Comparison of ENCODE assay signal across 8 mouse cellular contexts in the genomic region with DNA sequence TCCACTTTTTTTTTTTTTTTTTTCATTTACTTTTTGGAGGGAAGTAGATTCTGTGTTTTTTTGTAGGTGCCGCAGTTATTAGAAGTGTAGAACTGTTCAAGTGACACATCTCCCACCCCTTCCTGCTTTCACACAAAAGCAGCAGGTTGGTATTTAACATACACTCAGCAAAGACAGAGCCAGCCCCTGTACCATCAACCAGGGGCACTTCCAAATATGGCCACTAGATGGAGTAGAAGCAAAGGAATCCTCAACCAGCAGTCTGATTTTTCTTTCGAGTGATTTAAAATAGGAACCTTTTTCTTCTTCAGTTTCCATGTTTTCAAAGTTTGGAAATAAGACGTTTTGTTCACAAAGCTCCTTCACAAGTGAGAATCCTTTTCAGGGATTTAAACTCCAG.
DNase-seq lines count a peak whose midpoint lies in the region; ATAC-seq and TF ChIP-seq lines count a peak whose summit lies in the region.
"Had no signal": no experiment of that assay in that cellular context is flagged by ENCODE, and none has a peak within 500 bp of the region (broad histone marks: within the 10 kb centered on the region; RNA-seq: fewer than 3 reads in every experiment).

No protein-coding gene starts in this region.

- 22% methylated on average over 3 of the region's 3 CpGs for WGBS in forebrain, embryonic 16.5 days
- 18% methylated on average over 3 of the region's 3 CpGs for WGBS in liver, postnatal 0 days (ENCODE audit: insufficient replicate concordance)

- H3K4me3 ChIP-seq in ES-Bruce4 (ENCODE audit: low read depth, low read length) = no peak overlapping the region
- no peak overlapping the region for H3K4me3 ChIP-seq in forebrain, embryonic 16.5 days (replicated peaks; ENCODE audit: low read length)
- no peak overlapping the region for H3K4me3 ChIP-seq in liver, postnatal 0 days (ENCODE audit: low read depth, low read length)
- H3K4me3 ChIP-seq: lung, embryonic 15.5 days had no signal

- no peaks in the 10 kb centered on the region for H3K27me3 ChIP-seq in ES-Bruce4 (ENCODE audit: control insufficient read depth, insufficient read depth, low read length, poor library complexity, severe bottlenecking)
- H3K27me3 ChIP-seq in forebrain, embryonic 16.5 days (replicated peaks; ENCODE audit: control insufficient read depth, insufficient read depth, low read length) = no peaks in the 10 kb centered on the region
- no peaks in the 10 kb centered on the region for H3K27me3 ChIP-seq in liver, postnatal 0 days (ENCODE audit: insufficient read depth, low read length)
- H3K27me3 ChIP-seq: lung, embryonic 15.5 days had no signal

- H3K9ac ChIP-seq in ES-Bruce4 (ENCODE audit: low read depth, poor library complexity, severe bottlenecking) = no peak overlapping the region
- H3K9ac ChIP-seq in forebrain, embryonic 16.5 days (replicated peaks; ENCODE audit: low read depth, low read length) = no peak overlapping the region
- no peak overlapping the region for H3K9ac ChIP-seq in liver, postnatal 0 days (replicated peaks)
- H3K9ac ChIP-seq: lung, embryonic 15.5 days had no signal

- no peak overlapping the region for H3K4me2 ChIP-seq in forebrain, embryonic 16.5 days (ENCODE audit: low read length)
- H3K4me2 ChIP-seq in liver, postnatal 0 days (ENCODE audit: low read depth, low read length) = no peak overlapping the region
- H3K4me2 ChIP-seq: lung, embryonic 15.5 days had no signal

- no peaks in the 10 kb centered on the region for H3K9me3 ChIP-seq in ES-Bruce4 (replicated peaks; ENCODE audit: control insufficient read depth, insufficient read depth, low read length, poor library complexity, severe bottlenecking)
- H3K9me3 ChIP-seq in forebrain, embryonic 16.5 days (ENCODE audit: control insufficient read depth, low read length) = no peaks in the 10 kb centered on the region
- no peaks in the 10 kb centered on the region for H3K9me3 ChIP-seq in liver, postnatal 0 days (ENCODE audit: low read length)
- H3K9me3 ChIP-seq: lung, embryonic 15.5 days had no signal

- ATAC-seq in forebrain, embryonic 16.5 days = peak; percentile 78
- no peak for ATAC-seq in liver, postnatal 0 days

- DNase-seq in A20 (ENCODE audit: low read depth, low spot score) = peak; percentile 51
- peak; percentile 27 for DNase-seq in cerebellum, adult 11 months
- DNase-seq in kidney, postnatal 4 days = peak; percentile 62 to 70
- peak; percentile 58 for DNase-seq in liver, postnatal 0 days
- DNase-seq in ovary, postnatal 36 days (ENCODE audit: low spot score) = peak; percentile 8

- no peak overlapping the region for H3K27ac ChIP-seq in ES-Bruce4 (ENCODE audit: insufficient read depth, low read length)
- H3K27ac ChIP-seq in forebrain, embryonic 16.5 days (ENCODE audit: low read length) = no peak overlapping the region
- H3K27ac ChIP-seq in liver, postnatal 0 days (ENCODE audit: low read depth) = no peak overlapping the region
- H3K27ac ChIP-seq: lung, embryonic 15.5 days had no signal

- no peaks in the 10 kb centered on the region for H3K36me3 ChIP-seq in ES-Bruce4 (ENCODE audit: control insufficient read depth, insufficient read depth, low read length, poor library complexity, severe bottlenecking)
- H3K36me3 ChIP-seq in forebrain, embryonic 16.5 days (ENCODE audit: control insufficient read depth, insufficient read depth) = no peaks in the 10 kb centered on the region
- no peaks in the 10 kb centered on the region for H3K36me3 ChIP-seq in liver, postnatal 0 days (replicated peaks; ENCODE audit: insufficient read depth, low read length)
- H3K36me3 ChIP-seq: lung, embryonic 15.5 days had no signal

- no peak for TF ChIP-seq POLR2A in ES-Bruce4 (IDR thresholded peaks at IDR 0.05; ENCODE audit: insufficient read depth, low read length)

- peak; percentile 1 for TF ChIP-seq CTCF in ES-Bruce4 (IDR thresholded peaks at IDR 0.05; ENCODE audit: low read depth, low read length)
- TF ChIP-seq CTCF in liver, postnatal 0 days (IDR thresholded peaks at IDR 0.05; ENCODE audit: low read depth) = peak; percentile 87

- no peaks in the 10 kb centered on the region for H3K4me1 ChIP-seq in ES-Bruce4 (ENCODE audit: control insufficient read depth, insufficient read depth, low read length)
- no peaks in the 10 kb centered on the region for H3K4me1 ChIP-seq in forebrain, embryonic 16.5 days (replicated peaks; ENCODE audit: control insufficient read depth, insufficient read depth, low read length)
- no peaks in the 10 kb centered on the region for H3K4me1 ChIP-seq in liver, postnatal 0 days (ENCODE audit: insufficient read depth)
- H3K4me1 ChIP-seq: lung, embryonic 15.5 days had no signal

- TF ChIP-seq EP300 in ES-Bruce4 (IDR thresholded peaks at IDR 0.05; ENCODE audit: insufficient read depth, low read depth, low read length) = no peak
- no peak for TF ChIP-seq EP300 in liver, postnatal 0 days (IDR thresholded peaks at IDR 0.05; ENCODE audit: low read depth)

Comparison
In these comparisons a context has a peak if more than half of its experiments do, and no peak if none do; other contexts are left out.
1. DNase-seq: peak in every context shown above with its lines; median percentile 66 in kidney, postnatal 4 days; 58 in liver, postnatal 0 days; 51 in A20; 27 in cerebellum, adult 11 months; 8 in ovary, postnatal 36 days.